Mouse (Mus musculus) erythroblast, embryonic 14.5 days (primary cell): ENCODE measurements around the gene Eif4g1.

Experiments
- GATA1 ChIP-seq: IDR thresholded peaks from 2 replicates; pipeline ENCODE4 v1.6.1; 2012; ENCODE audit warnings: low read length, inconsistent platforms, mixed read lengths
- TAL1 ChIP-seq: IDR thresholded peaks from 3 replicates; pipeline ENCODE4 v1.6.1; 2012; ENCODE audit warnings: low read length, inconsistent platforms, mixed read lengths

DNA sequence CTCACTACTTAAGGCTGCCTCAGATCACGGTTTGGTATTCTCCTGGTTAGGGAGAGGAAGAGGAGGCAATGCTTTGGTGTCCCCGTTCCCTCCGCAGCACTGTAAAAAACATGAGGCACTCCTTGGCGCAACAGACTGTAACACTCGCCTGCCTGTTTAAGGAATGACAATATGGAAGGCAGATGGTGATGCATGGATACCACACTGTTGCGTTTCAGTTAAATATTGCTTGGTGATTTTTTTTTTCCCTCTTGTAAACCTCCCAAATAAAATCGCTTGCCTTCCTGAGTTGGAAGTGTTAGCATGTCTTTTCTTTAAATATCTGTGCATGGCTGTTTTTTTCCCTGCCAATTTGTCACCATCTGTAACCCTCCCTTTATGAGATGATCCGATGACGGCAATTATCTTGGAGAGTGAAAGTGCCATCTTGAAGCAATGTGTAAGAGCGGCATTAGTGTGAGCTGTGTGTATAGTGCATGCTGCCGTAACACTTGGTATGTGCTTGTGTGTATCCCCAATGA is 39.2 kb upstream of the Eif4g1 start:
- TF ChIP-seq GATA1: no peak
- TF ChIP-seq TAL1: no peak
